Mouse (Mus musculus) thymus, adult 2 months (tissue): ENCODE results near the gene Slc35e3. TPM values are rescaled to one million over a fixed set of nuclear protein-coding genes. Genes with fewer than 3 reads are reported as not detected.

Experiments
- DNase-seq: peaks from one replicate; pipeline ENCODE4 v3.0.0; 2021
- H3K27ac ChIP-seq: fragments of 200-500 bp; 2 replicates; pipeline ENCODE4 v1.5.1; 2012; ENCODE audit warnings: low read length, control low read depth; ENCODE audit not compliant: control insufficient read depth, insufficient read depth
- H3K27me3 ChIP-seq: fragments of 200-500 bp; 2 replicates; pipeline ENCODE4 v1.6.1; 2012; ENCODE audit warnings: mild to moderate bottlenecking, low read length, moderate library complexity, mixed read lengths; ENCODE audit not compliant: control insufficient read depth, insufficient read depth
- H3K36me3 ChIP-seq: fragments of 200-500 bp; 2 replicates; pipeline ENCODE4 v1.6.1; 2012; ENCODE audit warnings: mild to moderate bottlenecking, low read length, moderate library complexity; ENCODE audit not compliant: control insufficient read depth, insufficient read depth
- H3K4me1 ChIP-seq: fragments of 200-500 bp; replicated peaks from 2 replicates; pipeline ENCODE4 v1.6.1; 2012; ENCODE audit warnings: low read length; ENCODE audit not compliant: control insufficient read depth, insufficient read depth
- H3K4me3 ChIP-seq: fragments of 200-500 bp; 2 replicates; pipeline ENCODE4 v1.5.1; 2012; ENCODE audit warnings: mild to moderate bottlenecking, low read length, control low read depth, moderate library complexity; ENCODE audit not compliant: control insufficient read depth, insufficient read depth
- CTCF ChIP-seq: fragments of 200-500 bp; IDR thresholded peaks from 2 replicates; pipeline ENCODE4 v1.5.1; 2012; ENCODE audit warnings: mild to moderate bottlenecking, control low read depth, low read length, moderate library complexity, borderline replicate concordance; ENCODE audit not compliant: control insufficient read depth, poor library complexity, insufficient read depth; ENCODE audit errors: extremely low read depth
- POLR2A ChIP-seq: fragments of 200-500 bp; IDR thresholded peaks from 2 replicates; pipeline ENCODE4 v1.6.1; 2012; ENCODE audit warnings: mild to moderate bottlenecking, low read length, control low read depth, moderate library complexity; ENCODE audit not compliant: control insufficient read depth, poor library complexity, insufficient read depth; ENCODE audit errors: extremely low read depth
- WGBS: fragments of 180-500 bp; shearing (Covaris S2); methylation state at CpG from one replicate; pipeline ENCODE4 v1.1.7; 2018; 5-methylcytosine and 5-hydroxymethylcytosine counted together
- polyA plus RNA-seq: library from polyadenylated mRNA; depleted of rRNA; stranded (reverse); fragments of >200 nt; gene quantifications from 2 replicates; pipeline ENCODE4 v1.2.3, GENCODE M21; 2012; rRNA removed

The Slc35e3 gene
- polyA plus RNA-seq, 1 experiment, result 13.8 TPM

DNA sequence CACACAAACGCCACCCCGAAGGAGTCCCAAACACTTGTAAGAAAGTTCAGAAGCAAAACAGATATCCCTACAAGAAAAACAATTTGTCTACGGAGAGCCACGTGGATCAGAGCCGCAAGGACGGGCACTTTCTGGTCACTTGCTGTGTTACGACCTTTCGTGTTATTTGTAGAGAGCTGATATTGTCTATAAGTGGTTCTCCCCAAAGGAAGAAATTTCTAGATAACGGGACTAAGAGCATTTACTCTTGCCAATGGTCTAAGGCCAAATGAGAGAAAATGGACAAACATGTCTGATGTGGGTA lies 62.5 kb downstream of the Slc35e3 start:
- TF ChIP-seq CTCF, result no peak
- TF ChIP-seq POLR2A, result no peak
- Histone ChIP-seq H3K4me1 (no peaks in the 10 kb centered on the region; the same call in 1 of the 2 replicates), H3K36me3 (peaks cover 6% of the 10 kb centered on the region), H3K27me3 (no peaks in the 10 kb centered on the region), H3K27ac (no peak overlapping the region), H3K4me3 (no peak overlapping the region)
- no peak for DNase-seq
- WGBS, result 96% methylated on average over 9 of the region's 9 CpGs

Other genes with a start within 250 kb of the Slc35e3 start
- gene Cpm, start 116.9 kb downstream of the Slc35e3 start, polyA plus RNA-seq, result 3.2 and 3.6 TPM in 2 replicates
- 83.0 and 116 TPM in 2 replicates for gene Mdm2, start 35.6 kb downstream of the Slc35e3 start, polyA plus RNA-seq
- gene Nup107, start 46.3 kb upstream of the Slc35e3 start, polyA plus RNA-seq, result 21.4 and 26.1 TPM in 2 replicates
- gene Rap1b, start 99.7 kb upstream of the Slc35e3 start, polyA plus RNA-seq, result 59.8 and 60.9 TPM in 2 replicates